Mouse (Mus musculus) fat pad, adult 2 months (tissue): ENCODE results near the gene Oasl1.
A peak's percentile ranks its signal among the peaks of the same experiment; 100 is the strongest.
"Not testable (repeated sequence)": the region's sequence is repeated elsewhere in the genome, so short reads cannot be mapped to it uniquely, and the experiment has no call there.

Source experiments
- DNase-seq: peaks from one replicate; pipeline ENCODE4 v3.0.0-alpha.2; 2011; ENCODE audit warnings: low read depth, low spot score; ENCODE audit errors: extremely low read depth

Oasl1 gene

GRCm38 (mm10) chr5:114926153-114926684, 3.2 kb downstream of the Oasl1 start:
- no peak for DNase-seq

GRCm38 (mm10) chr5:114926753-114927152, 3.7 kb downstream of the Oasl1 start:
- DNase-seq, result no peak

DNA sequence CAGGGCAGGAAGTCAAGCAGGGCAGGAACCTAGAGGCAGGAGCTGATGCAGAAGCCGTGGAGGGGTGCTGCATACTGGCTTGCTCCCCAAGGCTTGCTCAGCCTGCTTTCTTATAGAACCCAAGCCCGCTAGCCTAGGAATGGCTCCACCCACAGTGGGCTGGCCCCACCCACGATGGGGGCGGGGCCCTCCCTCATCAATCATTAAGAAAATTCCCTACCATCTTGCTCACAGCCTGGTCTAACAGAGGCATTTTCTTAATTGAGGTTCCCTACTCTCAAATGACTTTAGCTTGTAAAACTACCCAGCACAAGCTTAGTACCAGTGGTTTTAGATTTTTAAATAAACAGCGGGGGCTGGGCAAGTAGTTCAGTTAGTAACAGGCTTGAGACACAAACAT, 8.6 kb downstream of the Oasl1 start:
- no peak for DNase-seq

DNA sequence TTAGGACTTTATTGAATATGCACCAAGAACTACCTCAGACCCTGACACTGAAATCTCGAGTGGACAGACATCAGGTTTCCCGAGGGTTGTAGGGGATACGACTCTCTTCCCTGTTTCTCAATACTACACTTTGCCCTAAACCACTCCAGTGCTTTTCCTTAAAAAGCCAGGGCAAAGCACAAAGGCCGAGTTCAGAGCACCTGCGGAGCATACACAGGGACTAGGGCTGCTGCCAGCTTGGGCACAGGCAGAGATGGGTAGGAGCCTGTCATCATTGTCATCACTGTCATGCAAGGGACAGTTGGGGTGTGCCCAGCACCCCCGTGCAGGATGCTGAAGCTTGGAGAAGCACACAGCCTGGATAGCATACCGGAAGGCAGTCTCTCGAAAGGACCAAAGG, 10.2 kb downstream of the Oasl1 start:
- no peak for DNase-seq

DNA sequence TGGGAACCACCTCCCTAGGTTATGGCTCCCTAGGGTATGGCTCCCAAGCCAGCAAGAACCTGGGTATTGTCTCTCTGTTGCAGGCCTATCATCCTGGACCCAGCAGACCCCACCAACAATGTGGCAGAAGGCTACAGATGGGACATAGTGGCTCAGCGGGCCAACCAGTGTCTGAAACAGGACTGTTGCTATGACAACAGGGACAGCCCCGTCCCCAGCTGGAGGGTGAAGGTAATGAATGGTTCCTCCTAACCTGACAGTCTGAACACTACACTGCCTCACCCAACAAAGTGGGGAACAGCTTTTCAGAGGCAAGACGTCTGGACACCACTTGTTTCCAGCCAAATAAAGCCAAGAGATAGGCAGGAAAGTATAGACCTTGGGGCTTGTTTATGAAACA, 12.8 kb downstream of the Oasl1 start:
- no peak for DNase-seq

DNA sequence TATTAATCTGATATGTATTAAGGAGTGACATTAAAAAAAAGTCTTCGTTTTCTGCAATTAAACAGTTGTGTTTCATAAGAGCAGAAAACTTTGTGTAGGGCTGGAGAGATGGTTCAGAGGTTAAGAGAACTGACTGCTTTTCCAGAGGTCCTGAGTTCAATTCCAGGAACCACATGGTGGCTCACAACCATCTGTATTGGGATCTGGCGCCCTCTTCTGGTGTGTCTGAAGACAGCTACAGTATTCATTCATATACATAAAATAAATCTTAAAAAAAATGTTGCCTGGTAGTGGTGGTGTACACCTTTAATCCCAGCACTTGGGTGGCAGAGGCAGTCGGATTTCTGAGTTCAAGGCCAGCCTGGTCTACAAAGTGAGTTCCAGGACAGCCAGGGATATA, 18.1 kb downstream of the Oasl1 start:
- not testable (repeated sequence) for DNase-seq

DNA sequence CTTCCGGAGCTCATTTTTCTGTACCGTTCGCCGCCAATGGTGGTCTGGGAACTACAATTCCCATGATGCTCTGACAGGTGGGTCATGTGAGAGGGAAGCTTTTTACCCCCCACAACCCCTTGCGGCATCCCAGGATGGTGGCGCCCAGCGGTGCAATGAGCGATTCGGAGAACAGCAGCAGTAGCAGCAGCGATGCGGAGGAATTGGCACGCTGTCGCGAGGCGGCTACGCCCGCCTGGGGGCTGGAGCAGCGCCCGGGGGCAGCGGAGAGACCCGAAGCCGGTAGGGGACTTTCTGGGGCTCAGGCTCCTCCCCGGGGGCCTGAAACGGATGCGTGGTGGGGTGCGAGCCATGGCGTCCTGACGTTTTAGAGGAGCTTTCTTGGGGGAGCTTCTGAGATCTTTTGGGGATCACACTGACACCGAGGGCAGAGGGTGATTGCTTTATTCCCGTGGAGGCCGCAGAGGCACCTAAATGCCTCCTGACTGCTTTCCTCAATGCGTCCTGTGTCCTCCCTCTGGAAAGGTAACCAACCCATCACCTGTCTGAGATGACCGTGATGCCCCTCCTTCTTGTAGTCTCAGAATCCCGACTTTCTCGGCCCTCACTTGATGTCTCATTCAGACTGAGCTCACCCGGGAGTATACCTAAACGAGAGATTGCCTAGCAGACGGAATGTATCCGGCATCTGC, 19.2 kb downstream of the Oasl1 start, which contains the start of gene 2210016L21Rik:
Gene 2210016L21Rik (plus strand): TSS at position 85 of the 692 bp plus-strand sequence.
- DNase-seq, result peak; percentile 10

- DNase-seq, result no peak
These were observed 19.7 kb downstream of the Oasl1 start for GRCm38 (mm10) chr5:114942766-114943130.

- no peak for DNase-seq
These were observed 22.0 kb downstream of the Oasl1 start for GRCm38 (mm10) chr5:114945072-114945471.

GRCm38 (mm10) chr5:114948891-114949290, 25.9 kb downstream of the Oasl1 start:
- no peak for DNase-seq

GRCm38 (mm10) chr5:114949316-114949715, 26.3 kb downstream of the Oasl1 start:
- no peak for DNase-seq

DNA sequence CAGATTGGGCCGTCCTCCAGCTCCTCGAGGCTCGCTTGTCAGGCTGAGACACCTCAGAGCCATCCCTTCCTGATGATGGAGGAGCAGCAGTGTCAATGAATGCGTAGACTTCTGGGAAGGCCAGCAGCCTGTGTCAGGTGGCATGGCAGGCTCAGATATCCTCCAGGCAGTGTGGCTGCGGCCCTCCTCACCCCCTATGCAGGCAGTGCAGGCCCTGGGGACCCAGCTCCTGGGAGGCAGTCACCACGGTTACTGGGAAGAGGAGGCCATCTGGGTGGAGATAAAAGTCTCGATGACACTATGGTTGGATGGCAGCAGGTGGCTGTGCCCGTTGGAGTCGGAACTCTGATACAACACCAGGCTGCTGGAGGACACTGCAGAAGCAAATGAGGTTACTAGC, 26.8 kb downstream of the Oasl1 start:
- DNase-seq, result no peak

DNA sequence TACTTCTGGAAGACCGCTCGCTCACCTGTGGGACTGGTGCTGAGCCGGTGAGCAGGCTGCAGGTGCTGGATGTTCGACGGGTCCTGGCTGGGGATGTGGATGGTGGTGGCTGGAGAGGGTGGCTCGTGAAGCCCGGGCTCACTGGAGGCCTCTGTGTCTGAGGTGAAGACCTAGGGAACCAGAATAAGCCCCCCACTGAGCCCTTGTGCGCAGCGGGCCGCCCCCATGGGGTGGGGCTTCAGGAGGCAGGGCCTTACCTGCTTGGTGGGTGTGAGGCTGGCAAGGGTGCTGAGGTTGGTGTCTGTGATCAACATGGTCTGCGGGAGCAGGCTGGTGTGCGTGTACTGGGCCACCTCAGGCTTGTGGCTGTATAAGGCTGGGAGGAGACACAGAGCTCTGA, 27.6 kb downstream of the Oasl1 start:
- DNase-seq, result no peak

DNA sequence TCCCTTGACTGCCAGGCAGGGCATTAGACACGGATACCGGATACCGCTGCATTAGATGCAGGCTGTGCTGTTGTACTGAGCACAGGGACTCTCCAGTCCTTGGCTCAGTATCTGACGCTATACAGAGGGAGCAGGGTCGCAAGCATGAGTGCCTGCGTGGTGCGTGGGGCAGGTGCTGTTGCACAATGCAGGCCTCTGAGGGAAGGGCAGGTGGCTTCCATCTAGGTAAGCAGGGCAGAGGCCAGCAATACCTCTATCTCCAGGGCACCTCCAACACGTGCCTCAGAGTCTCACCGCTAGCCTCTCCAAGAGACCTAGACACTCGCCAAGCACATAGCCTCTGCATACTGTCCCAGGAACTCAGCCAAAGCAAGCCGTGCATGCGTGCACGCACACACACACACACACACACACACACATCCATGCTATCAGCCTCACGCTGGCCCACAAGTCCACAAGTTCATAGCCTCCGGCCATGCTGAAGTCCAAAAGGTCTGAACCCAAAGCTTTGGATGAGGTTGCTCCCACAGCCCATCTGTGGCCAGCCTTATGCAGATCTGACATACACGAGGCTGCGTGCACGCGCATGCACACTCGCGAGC, 28.3 kb downstream of the Oasl1 start:
- no peak for DNase-seq

GRCm38 (mm10) chr5:114953326-114953725, 30.3 kb downstream of the Oasl1 start:
- no peak for DNase-seq

GRCm38 (mm10) chr5:114958069-114958468, 35.0 kb downstream of the Oasl1 start:
- no peak for DNase-seq

GRCm38 (mm10) chr5:114961590-114962360, 38.7 kb downstream of the Oasl1 start:
- no peak for DNase-seq

- no peak for DNase-seq
These were observed 41.4 kb downstream of the Oasl1 start for GRCm38 (mm10) chr5:114964315-114964966.

GRCm38 (mm10) chr5:114964967-114965898, 42.2 kb downstream of the Oasl1 start:
- DNase-seq, result no peak
